Mouse (Mus musculus) subcutaneous adipose tissue, adult 2 months (tissue): ENCODE results near the gene Atp6v1g3. TPM values are rescaled to one million over a fixed set of nuclear protein-coding genes. Genes with fewer than 3 reads are reported as not detected.

Experiments
- polyA plus RNA-seq: library from polyadenylated mRNA; depleted of rRNA; stranded (reverse); fragments of >200 nt; gene quantifications from 2 replicates; pipeline ENCODE4 v1.2.3, GENCODE M21; 2012; ENCODE audit warnings: low replicate concordance; rRNA removed

Atp6v1g3 gene
- not detected in 2 replicates for polyA plus RNA-seq

GRCm38 (mm10) chr1:138273438-138273837 is at the start of gene Atp6v1g3:
TSS of gene Atp6v1g3 (plus strand) at chr1:138273738.

Other genes starting within 250 kb of the Atp6v1g3 start
- gene Ptprc, start 98.0 kb upstream of the Atp6v1g3 start, polyA plus RNA-seq, result 10.7 and 19.0 TPM in 2 replicates